Mouse (Mus musculus) frontal cortex, postnatal 14 days (tissue): ENCODE measurements at regions not wholly inside any gene's neighbourhood (a gene's known extent, or its start where the extent isn't known, plus 50 kb on each side); places are given as distances from the start of the nearest gene placed in this dataset.

Source experiments
- DNase-seq, 2 experiments: peaks; one replicate each; pipeline ENCODE4 v3.0.0; 2022; ENCODE audit warnings: low spot score in 2 of 2

GRCm38 (mm10) chr12:94468609-94469008, 1223.4 kb upstream of the Flrt2 start:
- DNase-seq: no peak

GRCm38 (mm10) chr12:94469850-94470249, 1222.2 kb upstream of the Flrt2 start:
- DNase-seq: no peak

- DNase-seq: no peak
These were observed 1221.0 kb upstream of the Flrt2 start for GRCm38 (mm10) chr12:94470981-94471380.

GRCm38 (mm10) chr12:94488721-94489120, 1203.3 kb upstream of the Flrt2 start:
- DNase-seq: no peak

GRCm38 (mm10) chr12:94508099-94508498, 1183.9 kb upstream of the Flrt2 start:
- DNase-seq: no peak

GRCm38 (mm10) chr12:94509855-94510254, 1182.2 kb upstream of the Flrt2 start:
- peak in 1 of 2 experiments; percentile 4 for DNase-seq

GRCm38 (mm10) chr12:94544706-94545105, 1147.3 kb upstream of the Flrt2 start:
- DNase-seq: no peak

- DNase-seq: no peak
These were observed 1131.4 kb upstream of the Flrt2 start for GRCm38 (mm10) chr12:94560374-94561194.

- DNase-seq: no peak
These were observed 1117.0 kb upstream of the Flrt2 start for GRCm38 (mm10) chr12:94574981-94575380.

GRCm38 (mm10) chr12:94580345-94580744, 1111.7 kb upstream of the Flrt2 start:
- no peak for DNase-seq

GRCm38 (mm10) chr12:94584309-94584708, 1107.7 kb upstream of the Flrt2 start:
- no peak for DNase-seq

GRCm38 (mm10) chr12:94587031-94587430, 1105.0 kb upstream of the Flrt2 start:
- DNase-seq: no peak

- DNase-seq: no peak
These were observed 1103.4 kb upstream of the Flrt2 start for GRCm38 (mm10) chr12:94588599-94588998.

GRCm38 (mm10) chr12:94589033-94589432, 1103.0 kb upstream of the Flrt2 start:
- no peak for DNase-seq

- peak in 1 of 2 experiments; percentile 3 for DNase-seq
These were observed 1086.5 kb upstream of the Flrt2 start for GRCm38 (mm10) chr12:94605566-94605965.

- no peak for DNase-seq
These were observed 1055.5 kb upstream of the Flrt2 start for GRCm38 (mm10) chr12:94636555-94636954.

- DNase-seq: no peak
These were observed 1051.9 kb upstream of the Flrt2 start for GRCm38 (mm10) chr12:94640153-94640552.

- no peak for DNase-seq
These were observed 1046.7 kb upstream of the Flrt2 start for GRCm38 (mm10) chr12:94645302-94645701.

GRCm38 (mm10) chr12:94670035-94670434, 1022.0 kb upstream of the Flrt2 start:
- DNase-seq: no peak

- DNase-seq: no peak
These were observed 1017.1 kb upstream of the Flrt2 start for GRCm38 (mm10) chr12:94674925-94675324.

- DNase-seq: no peak
These were observed 1000.5 kb upstream of the Flrt2 start for GRCm38 (mm10) chr12:94691341-94692029.

- no peak for DNase-seq
These were observed 960.6 kb upstream of the Flrt2 start for GRCm38 (mm10) chr12:94731391-94731790.

GRCm38 (mm10) chr12:94733179-94733578, 958.8 kb upstream of the Flrt2 start:
- DNase-seq: no peak
